Mouse (Mus musculus) neural tube, embryonic 14.5 days (tissue): Measurements from ENCODE around the gene Gm21885. TPM values are rescaled to one million over a fixed set of nuclear protein-coding genes. Genes with fewer than 3 reads are reported as not detected.

Source experiments
- ATAC-seq: fragments of 200-750 bp; cut with Nextera tagmentation; 2 replicates; pipeline ENCODE4 v1.8.0; 2017; ENCODE audit warnings: low read depth, mild to moderate bottlenecking, moderate TSS enrichment, moderate library complexity
- H3K27ac ChIP-seq: fragments of 300-500 bp; sonication (generic); 2 replicates; pipeline ENCODE4 v1.5.1; 2014; ENCODE audit warnings: low read depth, mild to moderate bottlenecking, control low read depth, low read length, moderate library complexity, mixed read lengths
- H3K27me3 ChIP-seq: fragments of 300-500 bp; sonication (generic); 2 replicates; pipeline ENCODE4 v1.6.1; 2014; ENCODE audit warnings: low read length; ENCODE audit not compliant: control insufficient read depth, insufficient read depth
- H3K36me3 ChIP-seq: fragments of 300-500 bp; sonication (generic); 2 replicates; pipeline ENCODE4 v1.6.1; 2014; ENCODE audit warnings: low read length, mixed read lengths; ENCODE audit not compliant: control insufficient read depth, insufficient read depth
- H3K4me1 ChIP-seq: fragments of 300-500 bp; sonication (generic); 2 replicates; pipeline ENCODE4 v1.6.1; 2014; ENCODE audit warnings: low read length; ENCODE audit not compliant: control insufficient read depth, insufficient read depth
- H3K4me2 ChIP-seq: fragments of 300-500 bp; sonication (generic); 2 replicates; pipeline ENCODE4 v1.6.1; 2014; ENCODE audit warnings: mild to moderate bottlenecking, low read depth, low read length, control low read depth
- H3K4me3 ChIP-seq: fragments of 300-500 bp; sonication (generic); 2 replicates; pipeline ENCODE4 v1.5.1; 2014; ENCODE audit warnings: low read depth, low read length, control low read depth, mixed read lengths
- H3K9ac ChIP-seq: fragments of 300-500 bp; sonication (generic); replicated peaks from 2 replicates; pipeline ENCODE4 v1.6.1; 2014; ENCODE audit warnings: low read depth, mild to moderate bottlenecking, control low read depth, low read length, mixed read lengths
- H3K9me3 ChIP-seq: fragments of 300-500 bp; sonication (generic); 2 replicates; pipeline ENCODE4 v1.6.1; 2016; ENCODE audit warnings: low read length; ENCODE audit not compliant: control insufficient read depth
- WGBS: fragments of 180-500 bp; shearing (Covaris S2); extraction: QIAGEN DNeasy Blood & Tissue Kit; methylation state at CpG from one replicate; pipeline ENCODE4 v1.1.7; 2014; 5-methylcytosine and 5-hydroxymethylcytosine counted together
- polyA plus RNA-seq: library from polyadenylated mRNA; unstranded; fragments of >200 nt; fragmentation: Nextera tagmentation; extraction: Ambion mirVana; gene quantifications from 2 replicates; pipeline ENCODE4 v1.2.1, GENCODE M21; 2014

The Gm21885 gene
- polyA plus RNA-seq, 1 experiment from 2014 or later: not detected

DNA sequence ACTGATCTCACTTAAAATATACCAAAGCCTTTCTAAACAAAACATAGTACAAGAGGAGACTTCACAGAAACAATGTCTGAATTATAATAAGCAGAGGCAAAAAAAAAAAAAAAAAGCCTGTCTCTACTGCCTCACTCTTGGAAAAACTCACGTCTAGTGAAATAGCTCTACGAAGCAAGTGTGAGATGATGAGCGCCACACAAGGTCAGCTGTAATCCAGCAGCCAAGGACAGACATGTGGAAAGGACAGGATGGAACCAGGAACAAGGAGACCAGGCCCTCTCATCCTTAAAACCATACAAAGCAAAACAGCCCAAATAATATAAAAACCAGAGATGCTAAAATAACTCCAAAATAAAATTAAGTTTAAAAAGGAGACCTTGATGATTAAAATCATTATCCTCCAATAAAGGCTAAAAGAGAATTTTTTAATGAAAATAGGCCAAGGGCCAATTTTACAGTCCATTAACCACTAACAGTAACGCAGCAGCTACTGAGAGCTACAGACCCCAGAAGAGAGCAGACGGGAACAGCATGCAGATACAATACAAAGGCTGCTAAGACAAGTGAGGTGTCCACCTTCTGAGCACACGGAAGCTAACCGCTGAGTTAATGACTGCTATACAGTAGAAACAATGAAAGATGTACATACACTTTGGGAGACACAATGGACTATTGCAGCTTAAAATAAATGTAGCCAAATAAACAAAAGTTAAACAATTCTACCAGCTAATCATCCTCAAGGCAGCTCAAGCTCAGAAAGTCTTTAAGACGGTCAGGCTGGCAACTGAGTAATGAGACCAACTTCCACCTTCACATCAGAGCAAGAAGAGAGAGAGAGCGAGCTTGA, 13.5 kb downstream of the Gm21885 start:
- Histone ChIP-seq H3K9ac (no peak overlapping the region), H3K27me3 (no peaks in the 10 kb centered on the region), H3K36me3 (peaks cover 77% of the 10 kb centered on the region), H3K4me3 (no peak overlapping the region), H3K4me1 (no peaks in the 10 kb centered on the region), H3K4me2 (no peak overlapping the region), H3K27ac (no peak overlapping the region), H3K9me3 (no peaks in the 10 kb centered on the region)
- 44% methylated on average over 9 of the region's 9 CpGs for WGBS
- no peak for ATAC-seq

DNA sequence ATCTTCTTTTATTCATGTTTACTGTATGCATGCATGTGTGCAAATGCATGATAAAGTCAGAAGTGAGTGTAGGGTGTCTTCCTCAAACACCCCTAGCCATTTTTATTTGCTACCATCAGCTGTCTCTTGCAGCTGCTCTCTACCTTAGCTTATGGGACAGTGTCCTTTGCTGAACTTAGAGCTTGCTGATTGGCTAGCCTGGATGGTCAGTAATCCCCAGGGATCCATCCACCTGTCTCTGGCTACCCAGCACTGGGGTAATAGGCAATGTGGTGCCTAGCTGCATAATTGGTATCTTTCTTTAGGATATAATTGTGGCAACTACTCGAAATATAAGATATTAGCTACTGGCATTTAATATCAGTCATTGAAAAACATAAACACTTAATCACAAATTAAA, 31.1 kb downstream of the Gm21885 start:
- no peak for ATAC-seq
- 71% methylated on average over 1 of the region's 1 CpGs for WGBS

DNA sequence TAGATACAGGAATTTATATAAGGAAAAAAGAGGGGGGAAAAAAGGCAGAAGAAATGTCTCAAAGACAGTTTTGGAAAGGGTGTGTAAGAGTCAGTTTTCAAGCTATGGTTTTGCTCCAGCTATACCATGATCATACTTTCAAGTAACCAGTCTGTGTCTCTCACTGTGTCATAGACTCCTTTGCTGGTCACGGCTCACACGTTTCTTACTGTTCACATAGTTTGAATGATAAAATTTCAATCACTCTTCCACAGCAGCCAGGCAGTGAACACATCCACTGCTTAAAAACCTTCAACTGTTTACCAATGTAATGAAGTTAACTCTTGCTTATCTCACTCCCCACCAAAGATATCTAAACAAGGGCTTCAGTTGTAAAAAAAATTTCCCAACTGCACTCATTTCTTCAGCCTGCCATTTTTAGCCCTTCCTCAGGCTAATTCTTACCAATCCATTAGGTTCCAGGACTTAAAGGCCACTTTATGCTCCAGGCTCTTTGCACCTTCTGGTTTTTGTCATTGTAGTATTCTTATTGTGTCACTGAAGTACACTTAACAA, 32.5 kb downstream of the Gm21885 start:
- H3K9ac ChIP-seq: no peak overlapping the region
- 71% methylated on average over 2 of the region's 2 CpGs for WGBS
- no peak overlapping the region for H3K4me3 ChIP-seq
- no peaks in the 10 kb centered on the region for H3K9me3 ChIP-seq
- no peak for ATAC-seq
- no peak overlapping the region for H3K27ac ChIP-seq
- H3K36me3 ChIP-seq: no peaks in the 10 kb centered on the region
- H3K4me1 ChIP-seq: peaks cover 26% of the 10 kb centered on the region
- no peak overlapping the region for H3K4me2 ChIP-seq
- no peaks in the 10 kb centered on the region for H3K27me3 ChIP-seq

More for the DNA sequence above, 31.1 kb downstream of the Gm21885 start:
- no peak overlapping the region for H3K4me3 ChIP-seq
- no peaks in the 10 kb centered on the region for H3K27me3 ChIP-seq
- no peak overlapping the region for H3K4me2 ChIP-seq
- no peaks in the 10 kb centered on the region; the same call in 1 of the 2 replicates for H3K36me3 ChIP-seq
- H3K9me3 ChIP-seq: no peaks in the 10 kb centered on the region
- peaks cover 22% of the 10 kb centered on the region for H3K4me1 ChIP-seq
- H3K27ac ChIP-seq: no peak overlapping the region
- no peak overlapping the region for H3K9ac ChIP-seq

DNA sequence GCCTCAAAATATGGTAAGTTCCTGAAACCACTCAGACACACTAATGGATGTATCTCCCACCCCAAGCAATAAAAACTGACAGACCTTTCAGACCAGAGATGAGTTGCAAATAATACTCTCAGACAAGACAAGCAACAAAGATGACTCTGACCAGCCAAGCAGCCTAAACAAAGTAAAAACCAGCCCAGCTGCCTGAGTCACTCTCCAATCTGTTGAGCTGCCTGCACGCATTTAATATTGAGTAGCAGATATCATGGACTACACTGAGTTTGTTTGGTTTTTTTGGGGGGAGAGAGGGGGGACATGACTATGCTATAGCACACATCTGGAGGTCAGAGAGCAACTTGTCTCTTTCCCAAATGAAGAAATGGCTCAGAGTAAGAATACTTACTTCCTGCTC, 33.6 kb downstream of the Gm21885 start:
- H3K27ac ChIP-seq: no peak overlapping the region
- no peaks in the 10 kb centered on the region for H3K27me3 ChIP-seq
- no peak overlapping the region for H3K9ac ChIP-seq
- 76% methylated on average over 1 of the region's 1 CpGs for WGBS
- no peak for ATAC-seq
- H3K4me1 ChIP-seq: peaks cover 36% of the 10 kb centered on the region
- no peaks in the 10 kb centered on the region for H3K9me3 ChIP-seq
- H3K4me2 ChIP-seq: no peak overlapping the region
- no peak overlapping the region for H3K4me3 ChIP-seq
- no peaks in the 10 kb centered on the region for H3K36me3 ChIP-seq

DNA sequence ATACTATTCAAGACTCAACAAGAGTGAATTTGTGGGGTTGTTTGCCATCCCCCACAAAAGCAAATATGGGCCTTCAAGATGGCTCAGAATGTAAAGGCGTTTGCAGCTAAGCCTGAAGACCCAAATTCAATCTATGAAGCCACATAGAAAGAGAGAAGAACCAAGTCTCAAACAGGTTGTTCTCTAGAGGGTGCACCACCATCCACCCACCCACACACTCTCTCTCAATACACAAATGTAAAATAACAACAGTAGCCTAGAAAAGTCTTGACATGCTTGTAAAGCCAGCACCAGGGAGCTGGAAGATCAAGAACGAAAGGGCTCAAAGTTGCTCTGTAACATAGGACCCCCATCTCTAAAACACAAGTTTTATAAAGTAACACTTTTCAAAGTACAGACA, 34.9 kb downstream of the Gm21885 start:
- ATAC-seq: no peak
- no peak overlapping the region for H3K9ac ChIP-seq
- no peaks in the 10 kb centered on the region for H3K36me3 ChIP-seq
- H3K27me3 ChIP-seq: no peaks in the 10 kb centered on the region
- no peaks in the 10 kb centered on the region for H3K9me3 ChIP-seq
- 85% methylated on average over 2 of the region's 2 CpGs for WGBS
- H3K4me3 ChIP-seq: no peak overlapping the region
- peaks cover 37% of the 10 kb centered on the region for H3K4me1 ChIP-seq
- no peak overlapping the region for H3K27ac ChIP-seq
- no peak overlapping the region for H3K4me2 ChIP-seq

DNA sequence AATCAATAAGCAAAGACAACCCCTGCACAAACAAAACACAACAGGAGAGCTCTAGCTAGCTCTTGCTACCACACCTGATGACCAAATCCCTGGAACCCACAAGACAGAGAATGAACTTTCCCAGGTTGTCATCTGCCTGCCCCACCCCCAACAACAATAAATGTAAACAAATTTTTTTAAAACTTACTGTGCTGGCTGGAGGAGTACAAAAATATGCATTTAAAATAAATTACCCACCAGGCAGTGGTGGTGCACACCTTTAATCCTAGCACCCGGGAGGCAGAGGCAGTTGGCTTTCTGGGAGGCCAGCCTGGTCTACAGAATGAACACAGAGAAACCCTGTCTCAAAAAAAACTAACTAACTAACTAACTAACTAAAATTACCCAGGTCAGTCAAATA, 35.3 kb downstream of the Gm21885 start:
- H3K9me3 ChIP-seq: no peaks in the 10 kb centered on the region
- no peak overlapping the region for H3K4me3 ChIP-seq
- 82% methylated on average over 1 of the region's 1 CpGs for WGBS
- H3K4me1 ChIP-seq: peaks cover 37% of the 10 kb centered on the region
- no peak for ATAC-seq
- no peak overlapping the region for H3K9ac ChIP-seq
- no peaks in the 10 kb centered on the region for H3K36me3 ChIP-seq
- H3K27me3 ChIP-seq: no peaks in the 10 kb centered on the region
- no peak overlapping the region for H3K4me2 ChIP-seq
- H3K27ac ChIP-seq: no peak overlapping the region

DNA sequence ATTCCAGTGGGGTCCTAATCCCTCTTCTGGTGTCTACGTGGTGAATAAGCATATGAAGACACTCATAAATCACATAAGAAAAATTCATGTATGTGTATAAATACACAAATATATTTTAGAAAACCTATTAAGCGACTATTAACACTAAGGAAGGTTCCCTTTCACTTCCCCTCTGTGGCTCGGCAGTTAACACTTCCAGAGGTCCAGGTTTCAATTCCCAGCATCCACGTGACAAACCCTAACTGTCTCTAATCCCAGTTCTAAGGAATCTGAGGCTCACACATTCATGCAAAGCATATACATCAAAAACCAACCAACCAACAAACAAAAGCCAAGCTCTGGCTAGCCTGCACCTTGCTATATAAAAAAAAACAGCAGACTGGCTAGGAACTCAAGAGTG, 35.8 kb downstream of the Gm21885 start:
- WGBS: 65% methylated on average over 4 of the region's 4 CpGs
- no peaks in the 10 kb centered on the region for H3K9me3 ChIP-seq
- H3K27ac ChIP-seq: no peak overlapping the region
- no peak overlapping the region for H3K4me3 ChIP-seq
- H3K9ac ChIP-seq: no peak overlapping the region
- no peak overlapping the region for H3K4me2 ChIP-seq
- no peaks in the 10 kb centered on the region for H3K36me3 ChIP-seq
- ATAC-seq: no peak
- peaks cover 40% of the 10 kb centered on the region for H3K4me1 ChIP-seq
- no peaks in the 10 kb centered on the region for H3K27me3 ChIP-seq

DNA sequence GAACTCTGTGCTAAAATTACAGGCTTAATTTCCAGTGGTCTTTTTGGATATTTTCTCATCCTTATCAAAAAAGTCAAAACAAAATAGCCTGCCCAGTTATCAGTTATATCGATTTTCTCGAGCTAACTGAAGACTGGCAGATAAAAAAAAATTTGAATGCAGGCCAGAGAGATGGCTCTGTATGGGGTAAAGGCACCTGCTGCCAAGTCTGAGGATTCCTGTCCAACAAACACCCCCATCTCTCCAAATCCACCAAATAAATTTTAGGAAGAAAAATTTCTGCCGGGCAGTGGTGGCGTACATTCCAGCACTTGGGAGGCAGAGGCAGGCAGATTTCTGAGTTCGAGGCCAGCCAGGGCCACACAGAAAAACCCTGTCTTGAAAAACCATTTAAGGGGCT, 36.4 kb downstream of the Gm21885 start:
- Histone ChIP-seq H3K27ac (no peak overlapping the region), H3K4me3 (no peak overlapping the region), H3K4me2 (no peak overlapping the region), H3K9me3 (no peaks in the 10 kb centered on the region), H3K36me3 (no peaks in the 10 kb centered on the region), H3K4me1 (peaks cover 42% of the 10 kb centered on the region), H3K9ac (no peak overlapping the region), H3K27me3 (no peaks in the 10 kb centered on the region)
- 84% methylated on average over 5 of the region's 5 CpGs for WGBS
- ATAC-seq: no peak
